Mouse (Mus musculus): Measurements from ENCODE around the gene Tyms. TPM values are rescaled to one million over a fixed set of nuclear protein-coding genes. Genes with fewer than 3 reads are reported as not detected.

Gene Tyms
- total RNA-seq (2021), result 1 to 10 TPM; 6.4 to 6.6 TPM

GRCm38 (mm10) chr5:30072825-30073821 lies at the start of gene Tyms:
Tyms (minus strand) TSS chr5:30073617.
- peak; percentile 40 to 63 for DNase-seq (ENCODE audit: extremely low spot score in 1 of 2, low spot score in 1 of 2)

- no peak for DNase-seq (ENCODE audit: extremely low spot score in 1 of 2, low spot score in 1 of 2)
These were observed 49.1 kb upstream of the Tyms start for GRCm38 (mm10) chr5:30122481-30122880.

- DNase-seq (ENCODE audit: extremely low spot score in 1 of 2, low spot score in 1 of 2), result no peak
These were observed 46.7 kb upstream of the Tyms start for GRCm38 (mm10) chr5:30120106-30120505.

- no peak for DNase-seq (ENCODE audit: extremely low spot score in 1 of 2, low spot score in 1 of 2)
These were observed 45.7 kb upstream of the Tyms start for GRCm38 (mm10) chr5:30119163-30119562.

GRCm38 (mm10) chr5:30118018-30118417 lies 44.6 kb upstream of the Tyms start:
- DNase-seq (ENCODE audit: extremely low spot score in 1 of 2, low spot score in 1 of 2), result no peak

GRCm38 (mm10) chr5:30115718-30116117 lies 42.3 kb upstream of the Tyms start:
- no peak for DNase-seq (ENCODE audit: extremely low spot score in 1 of 2, low spot score in 1 of 2)

GRCm38 (mm10) chr5:30114761-30115140 lies 41.3 kb upstream of the Tyms start:
- no peak for DNase-seq (ENCODE audit: extremely low spot score in 1 of 2, low spot score in 1 of 2)

- peak; percentile 66 to 69 for DNase-seq (ENCODE audit: extremely low spot score in 1 of 2, low spot score in 1 of 2)
These were observed 40.7 kb upstream of the Tyms start for GRCm38 (mm10) chr5:30113881-30114760.

GRCm38 (mm10) chr5:30112533-30113068 lies 39.2 kb upstream of the Tyms start:
- no peak for DNase-seq (ENCODE audit: extremely low spot score in 1 of 2, low spot score in 1 of 2)

GRCm38 (mm10) chr5:30111771-30112170 lies 38.4 kb upstream of the Tyms start:
- no peak for DNase-seq (ENCODE audit: extremely low spot score in 1 of 2, low spot score in 1 of 2)

- DNase-seq (ENCODE audit: extremely low spot score in 1 of 2, low spot score in 1 of 2), result peak; percentile 22 to 47
These were observed 37.7 kb upstream of the Tyms start for GRCm38 (mm10) chr5:30111126-30111525.

GRCm38 (mm10) chr5:30110371-30111060 lies 37.1 kb upstream of the Tyms start:
- DNase-seq (ENCODE audit: extremely low spot score in 1 of 2, low spot score in 1 of 2), result no peak

GRCm38 (mm10) chr5:30109899-30110298 lies 36.5 kb upstream of the Tyms start:
- DNase-seq (ENCODE audit: extremely low spot score in 1 of 2, low spot score in 1 of 2), result no peak

GRCm38 (mm10) chr5:30108233-30108632 lies 34.8 kb upstream of the Tyms start:
- DNase-seq (ENCODE audit: extremely low spot score in 1 of 2, low spot score in 1 of 2), result no peak

GRCm38 (mm10) chr5:30107611-30108041 lies 34.2 kb upstream of the Tyms start:
- no peak for DNase-seq (ENCODE audit: extremely low spot score in 1 of 2, low spot score in 1 of 2)

- DNase-seq (ENCODE audit: extremely low spot score in 1 of 2, low spot score in 1 of 2), result no peak
These were observed 33.8 kb upstream of the Tyms start for GRCm38 (mm10) chr5:30107186-30107585.

- DNase-seq (ENCODE audit: extremely low spot score in 1 of 2, low spot score in 1 of 2), result no peak
These were observed 33.3 kb upstream of the Tyms start for GRCm38 (mm10) chr5:30106756-30107155.

GRCm38 (mm10) chr5:30105668-30106300 lies 32.4 kb upstream of the Tyms start, which contains the start of gene 3110082J24Rik:
3110082J24Rik (minus strand) TSS chr5:30106086.
- peak in 1 of 2 experiments; percentile 19 for DNase-seq (ENCODE audit: extremely low spot score in 1 of 2, low spot score in 1 of 2)

- DNase-seq (ENCODE audit: extremely low spot score in 1 of 2, low spot score in 1 of 2), result peak in 1 of 2 experiments; percentile 23
These were observed 31.6 kb upstream of the Tyms start, which contains the start of gene Garem2 for GRCm38 (mm10) chr5:30104841-30105667. Garem2 (plus strand) TSS chr5:30105161.

Measured in layer of hippocampus, postnatal 25 days (tissue).